Mouse (Mus musculus) brain, embryonic 18.5 days (tissue): ENCODE measurements around the gene Dnajc24.

Source experiments
- DNase-seq: peaks from one replicate; pipeline ENCODE4 v3.0.0-alpha.2; 2012; ENCODE audit warnings: low read depth, low spot score

Gene Dnajc24

DNA sequence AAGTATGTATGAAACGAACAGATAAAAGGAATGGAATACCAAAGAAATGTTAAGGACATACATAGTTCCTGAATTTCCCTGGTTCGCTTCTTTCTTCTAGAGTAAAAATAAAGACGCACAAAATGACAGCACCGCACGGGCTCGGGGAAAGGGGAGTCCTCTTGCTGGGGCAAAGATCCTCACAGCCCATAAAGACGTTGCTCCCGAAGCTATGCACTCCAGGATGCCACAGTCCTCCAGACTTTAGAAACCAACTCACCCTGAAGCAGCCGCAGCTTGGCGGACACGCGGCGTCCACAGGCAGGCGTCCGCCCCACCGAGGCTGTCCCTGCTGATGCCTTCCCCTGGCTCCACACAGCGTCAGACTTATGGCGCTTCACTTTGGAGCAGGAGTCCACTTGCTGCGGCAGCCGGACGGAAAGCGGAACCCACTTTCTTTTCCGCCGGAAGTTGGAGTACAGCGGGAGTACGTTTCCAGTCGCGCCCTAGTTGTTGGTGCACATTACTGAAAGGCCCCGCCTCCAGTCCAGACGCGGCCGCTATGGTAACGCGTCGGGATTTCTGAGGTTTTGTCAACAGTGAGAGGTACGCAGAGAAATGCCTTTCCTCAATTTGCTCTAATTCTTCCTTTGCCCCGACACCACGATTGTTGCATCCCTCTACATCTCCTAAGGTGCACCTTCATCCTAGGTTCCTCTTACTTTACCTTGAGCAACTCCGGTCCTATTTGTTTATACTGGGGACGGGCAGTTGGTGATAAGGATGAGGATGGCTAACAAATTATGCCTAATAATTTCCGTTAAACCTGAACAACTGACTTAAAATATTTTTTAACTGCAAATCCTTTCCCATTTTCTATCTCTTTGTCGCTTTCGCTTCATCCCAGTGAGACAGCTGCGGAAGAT, at the start of gene Dnajc24:
Gene Dnajc24, minus strand, starts transcription at position 715 of the 905 bp plus-strand sequence.
- DNase-seq: peak; percentile 80

DNA sequence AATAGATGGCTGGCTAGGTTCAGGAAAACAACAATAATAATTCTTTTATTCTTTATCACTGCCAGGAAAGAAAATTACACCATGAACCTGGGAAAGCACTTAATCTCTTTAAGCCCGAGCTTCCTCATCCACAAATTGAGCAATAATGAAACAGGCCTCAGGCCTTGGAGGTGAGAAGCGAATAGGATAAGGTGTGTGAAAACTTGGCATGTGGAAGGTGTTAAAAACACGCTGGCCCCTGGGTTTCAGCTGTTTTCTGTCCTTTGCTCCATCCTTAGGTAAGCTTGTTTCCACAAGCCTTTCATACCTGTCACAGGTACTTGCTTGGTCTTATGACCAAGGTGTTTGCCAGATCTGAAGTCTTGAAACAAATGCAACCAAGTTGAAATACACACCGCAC, 43.3 kb upstream of the Dnajc24 start:
- no peak for DNase-seq

DNA sequence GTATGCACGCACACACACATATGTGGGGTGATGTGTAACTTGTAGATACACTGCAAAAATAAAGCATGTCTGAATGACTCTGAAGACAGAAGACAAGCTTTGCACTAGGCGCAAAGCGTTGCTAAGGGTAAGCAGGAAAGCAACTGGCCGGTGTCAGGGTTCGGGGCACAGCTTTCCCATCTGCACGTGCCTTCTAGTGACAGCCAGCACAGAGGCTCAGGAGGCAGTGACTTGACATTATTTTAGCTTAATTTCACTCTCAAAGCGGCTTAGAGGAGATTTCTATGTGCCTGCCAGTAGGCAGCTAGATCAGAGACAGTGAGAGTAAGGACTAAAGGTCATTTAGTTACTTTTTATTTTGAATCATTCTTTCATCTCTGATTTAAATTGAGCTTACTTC, 39.1 kb upstream of the Dnajc24 start:
- no peak for DNase-seq

DNA sequence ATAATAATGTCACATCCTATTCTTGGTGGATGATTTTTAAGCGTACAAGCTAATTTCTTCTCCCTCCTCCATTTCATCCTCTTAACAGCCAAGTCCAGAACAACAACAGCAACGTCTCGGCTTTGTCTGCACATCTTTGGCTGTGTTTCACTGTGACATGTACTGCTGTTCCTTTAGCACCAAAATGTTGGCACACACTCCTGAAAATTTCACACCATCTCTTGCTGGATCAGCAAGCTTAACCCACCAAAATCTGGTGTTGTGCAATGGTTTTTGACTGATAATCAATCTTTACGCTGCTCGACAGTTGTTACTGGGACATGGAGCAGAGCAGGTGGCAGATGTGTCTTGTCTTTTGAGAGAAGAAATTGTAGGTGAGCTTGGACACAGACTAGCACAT, 38.6 kb upstream of the Dnajc24 start:
- DNase-seq: no peak

DNA sequence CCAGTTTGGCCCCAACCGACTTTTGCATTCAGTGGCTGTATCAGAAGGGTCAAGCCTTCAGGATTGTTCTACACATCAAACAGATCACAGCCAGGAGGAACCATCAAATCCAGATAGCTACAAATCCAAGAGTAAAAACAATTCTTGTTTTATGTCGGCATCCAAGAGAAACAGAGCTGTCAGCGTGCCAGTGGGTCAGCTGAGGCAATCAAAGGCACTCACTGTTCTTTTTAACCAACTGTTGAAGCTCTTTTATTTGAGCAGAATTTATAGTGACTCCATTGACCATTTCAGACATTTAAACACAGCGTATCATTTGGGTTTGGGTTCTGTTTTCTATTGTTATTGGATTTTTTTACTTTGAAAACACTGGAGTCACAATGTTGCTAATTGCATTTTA, 34.9 kb upstream of the Dnajc24 start:
- no peak for DNase-seq

DNA sequence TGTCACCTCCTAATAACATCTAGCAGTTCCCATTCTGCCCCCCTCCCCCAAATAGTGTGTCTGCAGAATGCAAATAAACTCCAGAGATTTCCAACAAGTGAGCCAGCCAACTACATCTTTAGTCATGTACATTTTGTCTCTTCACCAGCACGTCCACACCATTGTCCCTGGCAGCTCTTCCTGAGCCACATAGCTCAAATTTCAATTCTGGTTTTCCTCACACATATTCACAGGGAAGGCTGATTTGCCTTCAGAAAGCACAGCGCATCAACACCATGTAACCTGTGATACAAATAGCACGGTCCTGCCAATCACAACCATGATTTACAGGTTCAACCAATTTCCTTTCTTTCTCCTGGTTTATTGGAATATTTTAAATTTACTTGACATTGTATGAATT, 21.5 kb upstream of the Dnajc24 start:
- no peak for DNase-seq

DNA sequence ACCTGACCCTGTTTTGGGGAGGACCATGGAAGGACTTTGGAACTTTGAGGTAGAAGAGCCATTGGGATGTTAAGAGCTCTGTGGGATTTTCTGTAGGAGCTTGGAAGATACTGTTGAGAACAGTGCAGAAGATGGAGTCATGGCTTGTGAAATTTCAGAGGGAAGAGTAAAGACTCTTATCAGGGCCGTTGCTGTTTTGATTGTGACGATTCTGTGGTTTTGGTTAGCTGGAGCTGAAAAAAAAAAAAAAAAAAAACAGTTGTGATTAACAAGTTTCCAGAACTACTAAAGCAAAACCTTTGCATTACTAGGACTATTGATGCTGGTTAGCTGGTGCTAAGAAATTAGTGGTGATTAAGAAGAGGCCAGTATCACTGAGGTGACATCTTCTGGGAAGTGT, 5.1 kb upstream of the Dnajc24 start:
- no peak for DNase-seq

DNA sequence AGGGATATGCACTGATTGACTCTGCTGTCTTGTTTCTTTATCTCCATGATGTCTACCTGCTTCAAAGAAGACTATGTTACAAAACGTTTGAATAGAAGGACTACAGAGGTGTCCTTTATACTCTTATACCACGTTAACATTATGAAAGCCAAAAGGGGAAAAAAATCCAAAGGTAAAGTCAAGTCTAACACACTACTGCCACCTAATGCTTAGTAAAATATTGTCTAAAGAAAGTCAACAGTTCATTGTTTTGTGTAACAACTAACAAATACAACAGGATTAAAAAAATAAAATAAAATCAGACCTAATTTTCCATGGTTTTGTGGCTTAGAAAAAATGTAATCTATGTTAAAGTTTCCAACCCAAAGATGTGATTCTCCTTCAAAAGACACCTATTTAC, 15.3 kb downstream of the Dnajc24 start:
- no peak for DNase-seq

DNA sequence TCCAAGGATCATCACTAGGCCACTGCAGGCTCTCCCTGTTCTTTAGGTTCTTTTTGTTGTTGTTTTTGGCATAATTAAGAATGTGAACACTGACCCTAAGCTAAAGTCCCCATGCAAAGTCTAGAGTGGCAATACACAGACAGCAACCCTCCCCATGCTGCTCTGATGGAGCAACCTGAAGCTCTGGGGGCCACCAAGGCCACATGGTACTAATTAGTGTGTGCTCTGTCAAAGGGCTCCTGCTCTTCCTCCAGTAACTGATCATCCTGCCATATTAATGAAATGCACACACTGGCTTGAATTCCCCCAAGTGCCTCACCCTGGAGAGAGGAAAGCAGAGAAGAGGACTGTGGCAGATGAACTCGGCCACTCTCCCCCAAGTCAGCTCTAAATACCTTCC, 16.2 kb downstream of the Dnajc24 start:
- DNase-seq: no peak

DNA sequence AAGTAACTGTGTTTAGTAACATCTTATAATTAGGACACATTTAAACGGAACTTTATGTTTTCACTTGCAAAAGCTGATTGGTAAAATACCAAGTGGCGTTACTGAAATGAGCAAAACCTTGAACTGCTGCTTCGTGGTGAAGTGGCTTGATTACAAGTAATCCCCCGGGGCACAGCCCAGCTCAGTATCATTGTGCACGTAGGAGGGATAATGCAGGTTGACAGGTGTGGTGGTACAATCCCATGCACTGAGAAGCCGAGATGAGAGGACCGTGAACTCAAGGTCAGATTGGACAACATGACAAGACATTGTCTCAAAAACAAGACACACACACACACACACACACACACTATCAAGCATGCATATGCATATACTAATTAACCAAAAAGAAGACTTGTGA, 18.1 kb downstream of the Dnajc24 start:
- no peak for DNase-seq

DNA sequence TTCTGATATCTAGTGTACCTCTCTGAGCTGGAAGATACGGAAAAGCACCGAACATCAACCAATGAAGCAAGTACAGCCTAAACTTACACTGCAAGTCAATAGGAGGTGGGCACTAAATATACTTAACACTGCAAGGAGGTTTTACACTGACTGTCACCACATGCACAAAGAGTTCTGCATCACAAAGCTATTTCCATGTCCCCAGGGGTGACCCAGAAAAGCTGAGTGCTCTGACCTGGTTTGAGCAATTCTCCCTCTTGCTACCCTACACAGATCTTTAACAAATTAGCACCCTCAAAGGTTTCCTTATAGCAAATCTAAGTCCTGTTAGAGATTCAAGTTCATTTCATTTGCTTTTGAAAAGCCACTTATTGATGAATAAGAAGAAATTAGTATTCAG, 25.3 kb downstream of the Dnajc24 start:
- no peak for DNase-seq

DNA sequence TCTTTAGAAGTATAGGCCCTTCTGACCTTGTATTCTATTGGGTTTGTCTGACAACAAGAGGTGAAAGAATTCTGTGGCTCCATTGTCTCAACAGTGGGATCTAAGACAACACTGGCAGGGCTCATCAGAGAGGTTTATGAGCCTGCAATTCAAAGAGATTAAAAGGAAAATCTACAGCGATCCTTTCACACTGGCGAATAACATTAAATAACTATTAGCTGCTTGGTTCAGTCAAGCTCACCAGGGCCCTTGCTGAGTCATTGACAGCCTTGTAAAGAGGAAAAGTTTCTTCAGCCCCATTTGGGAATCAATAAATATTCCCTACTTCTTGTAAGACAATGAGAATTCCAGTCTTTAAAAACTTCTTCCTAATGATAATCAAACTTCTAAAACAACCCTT, 29.4 kb downstream of the Dnajc24 start:
- no peak for DNase-seq

DNA sequence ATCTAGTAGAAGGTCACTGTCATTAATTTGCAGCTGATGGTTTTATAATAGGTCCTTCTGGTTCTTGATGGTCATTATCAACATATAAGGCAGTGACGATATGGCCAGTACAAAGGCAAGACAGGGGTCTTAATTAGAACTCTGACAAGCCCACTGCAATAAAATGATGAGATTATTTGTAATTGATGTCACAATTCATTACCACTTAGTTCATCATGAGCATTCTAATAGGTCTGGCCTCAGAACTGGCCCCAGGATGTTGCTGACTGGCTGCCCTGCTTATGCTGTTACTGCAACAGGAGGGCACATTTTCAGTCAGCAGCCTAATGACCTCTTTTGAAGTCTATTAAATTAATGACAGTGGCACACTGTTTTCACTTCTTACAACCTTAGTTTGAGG, 39.9 kb downstream of the Dnajc24 start:
- no peak for DNase-seq

DNA sequence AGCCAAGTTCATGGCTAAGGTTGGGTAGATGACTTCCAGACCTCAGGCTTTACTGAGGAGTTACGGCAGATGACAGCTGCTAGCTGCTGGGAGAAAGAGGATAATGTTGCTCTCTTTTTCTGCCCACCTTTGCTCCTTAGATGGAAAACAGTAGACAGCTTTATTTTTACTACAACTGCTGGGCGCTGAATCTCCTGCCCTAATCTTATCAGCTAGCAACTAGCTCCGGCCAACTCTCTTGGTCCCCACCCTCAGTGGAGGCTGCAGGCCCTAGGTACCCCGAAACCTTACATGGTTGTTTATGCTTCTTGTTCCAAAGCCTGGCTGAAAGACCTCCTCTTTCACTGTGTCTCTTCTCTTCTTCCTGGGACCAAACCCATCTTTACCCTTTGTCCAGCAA, 49.5 kb downstream of the Dnajc24 start:
- no peak for DNase-seq

DNA sequence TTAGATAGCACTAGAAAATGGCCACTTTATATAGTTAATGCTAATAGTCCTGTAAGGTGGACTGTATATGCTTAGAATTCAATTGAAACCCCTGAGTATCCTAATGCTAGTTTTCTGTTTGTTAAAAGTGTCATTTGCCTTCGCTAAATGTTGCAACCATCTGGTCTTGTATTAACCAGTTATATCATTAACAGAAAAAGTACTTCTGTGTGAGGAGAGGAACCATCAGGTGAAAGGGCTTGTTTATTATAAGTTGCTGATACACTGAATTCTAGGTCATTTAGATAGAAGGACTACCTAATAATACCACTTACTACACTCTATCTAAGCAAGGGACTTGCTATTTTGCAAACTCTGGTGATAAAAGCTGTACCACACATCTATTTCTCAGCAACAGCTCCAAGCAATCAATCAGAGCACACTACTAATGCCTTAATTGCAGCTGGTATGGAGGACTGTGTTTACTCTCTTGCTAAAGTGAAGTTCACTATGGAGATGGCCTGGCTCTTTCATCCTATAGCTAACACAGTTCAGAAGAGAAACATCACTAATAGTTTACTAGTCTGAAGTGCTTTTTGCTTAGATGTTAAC, 51.9 kb downstream of the Dnajc24 start:
- no peak for DNase-seq

DNA sequence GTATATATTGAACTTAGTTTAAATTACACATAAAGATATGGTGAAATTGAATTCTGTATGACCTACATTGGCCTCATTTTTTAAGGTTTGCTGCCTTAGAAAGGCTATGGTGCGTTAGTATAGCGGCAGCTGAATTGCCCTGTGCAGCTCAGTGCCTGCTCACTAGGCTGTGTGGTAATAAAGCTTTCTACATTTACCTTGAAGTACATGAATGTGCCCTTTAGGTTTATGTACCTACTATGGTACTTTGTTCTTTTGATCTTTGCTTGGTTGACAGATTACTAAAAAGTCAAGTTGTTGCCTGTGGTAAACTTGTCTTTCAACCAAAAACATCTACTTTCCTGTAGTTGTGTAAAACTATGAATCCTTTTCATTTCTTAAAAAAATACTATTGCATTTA, 53.2 kb downstream of the Dnajc24 start:
- no peak for DNase-seq

DNA sequence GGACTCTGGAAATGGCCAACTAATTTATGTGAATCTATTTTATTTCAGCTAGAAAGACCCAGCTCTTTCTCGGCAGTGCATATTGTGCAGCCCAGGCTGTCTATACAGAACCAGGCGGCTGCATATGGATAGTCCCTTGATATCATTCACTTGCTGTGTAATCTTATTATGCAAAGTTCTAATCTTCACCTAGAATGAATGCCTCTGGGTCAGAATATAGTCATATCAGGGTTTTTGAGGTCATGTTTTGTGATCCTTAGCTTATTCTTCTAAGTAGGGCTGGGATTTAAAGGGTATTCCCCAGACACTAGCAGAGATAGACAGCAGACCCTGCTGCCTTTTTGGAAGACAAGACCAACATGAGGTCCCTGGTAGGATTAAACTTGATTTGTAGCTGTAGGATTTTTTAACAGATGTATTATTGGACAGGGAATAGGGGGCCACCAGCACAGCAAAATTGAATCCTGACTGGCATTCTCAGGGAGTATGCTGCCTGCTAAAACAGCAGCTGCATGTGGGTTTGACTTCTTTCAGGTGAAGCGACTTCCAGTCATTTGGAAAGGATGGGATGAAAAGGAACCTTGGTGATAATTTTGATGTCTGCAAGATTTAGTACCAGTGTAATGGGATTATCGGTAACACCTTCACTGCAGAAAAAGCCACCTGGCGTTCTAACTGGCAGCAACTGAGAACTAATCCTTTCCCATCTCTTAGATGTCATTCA, 85.6 kb downstream of the Dnajc24 start:
- DNase-seq: no peak
